Comparison of ENCODE assay signal across 8 mouse cellular contexts in the genomic region with DNA sequence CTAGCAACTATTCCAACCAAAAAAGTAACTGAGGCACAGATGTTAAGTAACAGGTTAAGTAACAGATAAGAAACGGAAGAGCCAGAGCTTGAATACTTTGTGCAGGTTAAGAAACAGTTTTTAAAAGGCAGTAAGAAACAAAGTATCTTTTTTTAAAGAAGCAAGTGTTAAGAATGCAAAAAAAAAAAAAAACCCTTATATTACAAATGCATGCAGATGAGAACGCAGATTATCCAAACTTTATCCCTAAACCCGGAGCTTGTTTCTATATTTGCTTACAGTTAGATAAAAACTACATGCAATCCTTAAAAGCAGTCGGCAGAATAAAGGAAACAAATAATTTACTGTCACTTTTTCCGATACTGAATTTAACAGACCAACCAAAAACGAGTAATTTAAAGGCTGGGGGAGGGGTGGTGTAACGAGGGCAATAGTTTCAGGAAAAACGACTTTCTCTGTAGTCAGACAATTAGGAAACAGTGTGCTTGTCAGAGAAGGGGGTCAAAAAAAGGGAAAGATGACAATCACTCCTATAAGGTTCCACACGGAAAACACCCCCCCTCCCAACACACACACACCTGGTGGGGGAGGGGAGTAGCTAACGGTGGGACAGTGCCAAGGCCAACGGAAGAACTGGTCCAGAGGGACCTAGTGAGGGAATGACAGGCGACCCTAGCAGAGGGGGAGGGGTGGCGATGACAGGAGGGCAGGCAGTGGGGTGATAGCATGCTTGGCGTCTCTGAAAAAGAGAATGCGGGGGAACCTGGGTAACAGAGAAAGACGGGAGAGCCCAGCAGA. TPM values are rescaled to one million over a fixed set of nuclear protein-coding genes. Genes with fewer than 3 reads are reported as not detected.
DNase-seq lines count a peak whose midpoint lies in the region; ATAC-seq and TF ChIP-seq lines count a peak whose summit lies in the region.

No protein-coding gene starts in this region.

- peaks cover 22% of the 10 kb centered on the region for H3K36me3 ChIP-seq in G1E (replicated peaks)
- peaks cover 9% of the 10 kb centered on the region for H3K36me3 ChIP-seq in forebrain, embryonic 13.5 days (ENCODE audit: poor library complexity, severe bottlenecking)
- H3K36me3 ChIP-seq in hindbrain, embryonic 12.5 days, result peaks cover 5% of the 10 kb centered on the region

- TF ChIP-seq CTCF in G1E (IDR thresholded peaks at IDR 0.05; ENCODE audit: low read depth, low read length), result no peak
- TF ChIP-seq CTCF in brain, embryonic 14.5 days (IDR thresholded peaks at IDR 0.05; ENCODE audit: borderline replicate concordance, extremely low read depth, insufficient read depth, insufficient read length), result no peak

- peaks cover 24% of the 10 kb centered on the region for H3K4me1 ChIP-seq in G1E (ENCODE audit: insufficient read depth, low read depth, low read length)
- H3K4me1 ChIP-seq in forebrain, embryonic 13.5 days, result peaks cover 30% of the 10 kb centered on the region
- peaks cover 19% of the 10 kb centered on the region for H3K4me1 ChIP-seq in hindbrain, embryonic 12.5 days

- H3K9me3 ChIP-seq in G1E (replicated peaks), result no peaks in the 10 kb centered on the region
- H3K9me3 ChIP-seq in forebrain, embryonic 13.5 days (replicated peaks), result no peaks in the 10 kb centered on the region
- H3K9me3 ChIP-seq in hindbrain, embryonic 12.5 days (replicated peaks), result no peaks in the 10 kb centered on the region

- WGBS in forebrain, embryonic 13.5 days, result 5% methylated on average over 16 of the region's 16 CpGs
- WGBS in hindbrain, embryonic 12.5 days, result 7% methylated on average over 16 of the region's 16 CpGs

- peak overlapping the region; percentile 94 for H3K4me3 ChIP-seq in G1E (ENCODE audit: low read depth, low read length)
- H3K4me3 ChIP-seq in forebrain, embryonic 13.5 days, result peak overlapping the region; percentile 96
- H3K4me3 ChIP-seq in hindbrain, embryonic 12.5 days, result peak overlapping the region; percentile 99

- H3K4me2 ChIP-seq in forebrain, embryonic 13.5 days, result peak overlapping the region; percentile 98
- H3K4me2 ChIP-seq in hindbrain, embryonic 12.5 days (replicated peaks), result peak overlapping the region; percentile 87

- peak overlapping the region; percentile 91 for H3K9ac ChIP-seq in forebrain, embryonic 13.5 days
- H3K9ac ChIP-seq in hindbrain, embryonic 12.5 days, result peak overlapping the region; percentile 92

- H3K27me3 ChIP-seq in G1E (ENCODE audit: insufficient read depth, low read length), result no peaks in the 10 kb centered on the region
- H3K27me3 ChIP-seq in forebrain, embryonic 13.5 days, result no peaks in the 10 kb centered on the region
- no peaks in the 10 kb centered on the region for H3K27me3 ChIP-seq in hindbrain, embryonic 12.5 days

- DNase-seq in G1E (ENCODE audit: low spot score), result peak; percentile 32
- DNase-seq in brain, embryonic 14.5 days (ENCODE audit: low read depth), result peak; percentile 59
- DNase-seq in layer of hippocampus, postnatal 14 days (ENCODE audit: low spot score in 2 of 2), result peak; percentile 17 to 39
- DNase-seq in lung, postnatal 14 days, result peak; percentile 37
- DNase-seq in right cerebral cortex, adult 18-20 months, result peak; percentile 20
- peak; percentile 12 for DNase-seq in urinary bladder, postnatal 25 days (ENCODE audit: low spot score)

- peak overlapping the region; percentile 95 for H3K27ac ChIP-seq in forebrain, embryonic 13.5 days
- H3K27ac ChIP-seq in hindbrain, embryonic 12.5 days, result peak overlapping the region; percentile 97

- ATAC-seq in G1E (ENCODE audit: extremely low read depth, insufficient number of reproducible peaks, low FRiP score, poor library complexity, severe bottlenecking), result peak; percentile 9; the same call in 1 of the 2 replicates
- no peak for ATAC-seq in forebrain, embryonic 13.5 days
- ATAC-seq in hindbrain, embryonic 12.5 days (ENCODE audit: low FRiP score), result peak; percentile 17

- no peak for TF ChIP-seq POLR2A in brain, embryonic 14.5 days (IDR thresholded peaks at IDR 0.05; ENCODE audit: borderline replicate concordance, extremely low read depth, insufficient read depth, insufficient read length, poor library complexity, severe bottlenecking)

RNA-seq across cellular contexts. Expression of gene Zfp654, which starts 1.0 kb away (rescaled TPM):
- total RNA-seq in G1E (2014; fragmentation: Nextera tagmentation) (64.0 and 73.3 TPM in 2 replicates), G1E (2017) (29.0 and 30.6 TPM in 2 replicates)
- 1.9 and 2.0 TPM in 2 replicates for polyA plus RNA-seq in G1E (2012)
- polyA plus RNA-seq in brain, embryonic 14.5 days (2012; rRNA removed), result 7.4 and 8.1 TPM in 2 replicates
- 5.1 and 5.9 TPM in 2 replicates for polyA plus RNA-seq in forebrain, embryonic 13.5 days (2015; fragmentation: Nextera tagmentation; extraction: Ambion mirVana)
- 10.7 and 12.8 TPM in 2 replicates for polyA plus RNA-seq in hindbrain, embryonic 12.5 days (2016; fragmentation: Nextera tagmentation; extraction: Ambion mirVana)
- 10 to 100 TPM; 12.9 TPM for total RNA-seq in layer of hippocampus, postnatal 14 days (2021)

RNA-seq across cellular contexts. Expression of gene Cggbp1, which starts 1.3 kb away (rescaled TPM):
- total RNA-seq in G1E (2014; fragmentation: Nextera tagmentation) (150 and 152 TPM in 2 replicates), G1E (2017) (70.0 and 76.4 TPM in 2 replicates)
- 34.8 and 37.2 TPM in 2 replicates for polyA plus RNA-seq in G1E (2012)
- 42.1 and 59.2 TPM in 2 replicates for polyA plus RNA-seq in brain, embryonic 14.5 days (2012; rRNA removed)
- 80.3 and 83.3 TPM in 2 replicates for polyA plus RNA-seq in forebrain, embryonic 13.5 days (2015; fragmentation: Nextera tagmentation; extraction: Ambion mirVana)
- 112 and 115 TPM in 2 replicates for polyA plus RNA-seq in hindbrain, embryonic 12.5 days (2016; fragmentation: Nextera tagmentation; extraction: Ambion mirVana)
- 10 to 100 TPM; 52.1 to 57.7 TPM for total RNA-seq in layer of hippocampus, postnatal 14 days (2021)
